Mouse (Mus musculus): Measurements from ENCODE around the gene Kl. TPM values are rescaled to one million over a fixed set of nuclear protein-coding genes. Genes with fewer than 3 reads are reported as not detected.

The Kl gene
- total RNA-seq, 2 experiments from 2014 or later = 0.05 TPM; not detected in 1

DNA sequence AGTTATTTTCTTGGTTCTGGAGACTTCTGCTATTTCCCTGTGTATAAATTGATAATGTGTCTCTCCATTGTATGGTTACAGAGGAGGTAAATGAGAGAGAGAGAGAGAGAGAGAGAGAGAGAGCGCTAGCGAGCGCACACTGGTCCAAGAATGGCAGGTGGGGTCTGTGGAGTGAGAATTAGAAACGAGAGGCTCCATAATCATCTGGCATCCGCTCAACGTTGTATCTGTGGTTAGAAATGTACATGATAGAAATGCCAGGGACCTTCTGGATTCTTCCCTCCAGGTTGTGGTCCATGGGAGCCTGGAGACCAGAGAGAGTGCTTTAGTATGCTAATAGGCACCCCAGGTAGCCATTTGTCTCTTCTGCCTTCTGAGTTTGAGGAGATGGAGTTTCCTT lies 76.5 kb downstream of the Kl start:
- DNase-seq = no peak

DNA sequence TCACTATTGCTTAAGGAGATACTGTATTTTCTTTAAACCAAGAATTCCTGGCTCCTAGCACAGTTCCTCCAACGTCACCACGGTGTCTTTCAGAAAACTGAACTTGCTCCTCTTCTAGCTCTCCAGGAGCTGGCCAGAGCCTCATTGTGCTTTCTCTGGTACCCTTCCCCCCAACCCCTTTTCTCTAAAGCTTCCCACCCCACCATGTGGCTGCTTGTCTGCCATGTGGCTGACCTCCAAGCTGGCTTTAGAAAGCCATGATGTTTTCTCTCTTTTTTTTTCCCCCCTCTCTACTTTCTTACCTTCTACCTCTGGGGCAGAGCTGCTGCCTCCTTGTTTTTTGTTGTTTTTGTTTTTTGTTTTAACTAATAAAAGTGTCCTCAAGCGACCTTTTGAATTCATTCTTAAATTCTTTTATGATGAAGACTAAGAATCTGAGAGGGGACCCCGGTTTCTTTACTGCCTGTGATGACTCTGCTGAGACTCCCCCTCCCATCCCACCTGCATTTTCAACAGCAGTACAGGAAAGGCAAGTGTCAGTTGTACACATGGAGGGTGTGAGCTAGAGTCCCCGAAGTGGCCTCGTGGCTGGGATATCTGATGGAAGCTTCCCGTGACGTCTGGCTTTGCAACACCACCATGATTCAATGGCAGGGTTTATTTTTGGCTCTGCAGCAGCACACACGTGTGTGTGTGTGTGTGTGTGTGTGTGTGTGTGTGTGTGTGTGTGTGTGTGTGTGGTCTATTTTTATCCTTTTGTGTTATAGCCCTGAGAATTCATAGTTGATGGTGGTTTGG lies 82.5 kb downstream of the Kl start:
- DNase-seq = no peak

DNA sequence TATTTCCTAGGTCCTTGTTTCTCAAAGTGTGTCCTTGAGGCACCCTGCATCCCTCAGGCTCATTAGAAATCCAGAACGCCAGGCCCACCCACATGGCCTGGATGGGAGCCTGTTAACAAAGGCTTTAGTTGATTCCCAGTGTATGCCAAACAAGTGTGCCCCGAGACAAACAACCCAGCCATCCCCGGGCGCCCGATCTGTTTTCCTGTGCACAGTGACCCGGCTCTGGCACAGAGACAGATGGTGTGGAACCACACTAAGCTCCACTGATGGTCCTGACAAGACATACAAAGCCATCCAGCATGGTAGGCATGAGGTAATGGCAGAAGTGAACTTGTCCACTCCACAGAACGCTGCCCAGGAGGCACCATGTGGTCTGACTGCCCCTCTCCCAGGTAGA lies 85.5 kb downstream of the Kl start:
- DNase-seq = no peak

GRCm38 (mm10) chr5:151042911-151043310 lies 90.5 kb downstream of the Kl start:
- DNase-seq = no peak
